Mouse (Mus musculus): ENCODE data around the gene Gm5862.
"Not testable (repeated sequence)": the region's sequence is repeated elsewhere in the genome, so short reads cannot be mapped to it uniquely, and the experiment has no call there.

The Gm5862 gene
- long read RNA-seq, experiment 1: 0 reads
- long read RNA-seq, experiment 2: 0 reads

DNA sequence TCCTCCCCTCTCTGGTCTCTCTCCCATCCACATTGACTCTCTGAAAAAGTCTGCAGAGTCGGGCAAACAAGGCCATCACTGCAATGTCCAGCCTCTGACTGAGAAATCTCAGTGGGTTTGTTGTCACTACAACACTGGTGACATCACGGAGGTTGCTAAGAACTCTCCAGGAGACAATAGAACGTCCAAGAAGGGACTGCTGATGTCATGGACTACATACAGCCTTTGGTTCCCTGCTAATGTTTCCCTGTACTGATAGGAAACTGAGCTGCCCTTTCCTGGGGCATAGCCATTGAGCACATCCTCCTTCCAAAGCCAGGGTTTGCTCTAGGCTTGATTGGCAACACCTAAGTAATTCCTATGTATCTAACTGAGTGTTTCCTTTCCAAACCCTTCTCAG, at the start of gene Gm5862:
TSS of gene Gm5862 (minus strand) at position 101 of the 400 bp plus-strand sequence.
- intact Hi-C loops (cut with DNase I): not testable (repeated sequence)

DNA sequence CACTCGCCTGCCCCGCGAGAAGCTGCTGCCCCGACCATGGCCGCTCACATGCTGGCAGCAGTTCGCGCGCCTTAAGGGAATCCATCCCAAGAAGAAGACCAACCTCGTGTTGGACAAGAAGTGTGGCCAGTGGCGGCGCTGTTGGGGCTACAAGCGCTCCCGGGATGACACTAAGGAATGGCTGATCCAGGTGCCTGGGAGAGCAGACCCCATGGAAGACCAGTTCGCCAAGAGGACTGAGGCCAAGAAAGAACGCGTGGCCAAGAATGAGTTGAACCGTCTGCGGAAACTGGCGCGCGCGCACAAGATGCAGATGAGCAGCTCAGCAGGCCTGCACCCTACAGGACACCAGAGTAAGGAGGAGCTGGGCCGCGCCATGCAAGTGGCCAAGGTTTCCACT, 48.0 kb upstream of the Gm5862 start:
- intact Hi-C loops (cut with DNase I): no loop called here

DNA sequence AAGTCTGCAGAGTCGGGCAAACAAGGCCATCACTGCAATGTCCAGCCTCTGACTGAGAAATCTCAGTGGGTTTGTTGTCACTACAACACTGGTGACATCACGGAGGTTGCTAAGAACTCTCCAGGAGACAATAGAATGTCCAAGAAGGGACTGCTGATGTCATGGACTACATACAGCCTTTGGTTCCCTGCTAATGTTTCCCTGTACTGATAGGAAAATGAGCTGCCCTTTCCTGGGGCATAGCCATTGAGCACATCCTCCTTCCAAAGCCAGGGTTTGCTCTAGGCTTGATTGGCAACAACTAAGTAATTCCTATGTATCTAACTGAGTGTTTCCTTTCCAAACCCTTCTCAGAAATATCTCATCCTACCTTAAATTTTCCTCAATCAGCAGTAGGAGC, 35.8 kb upstream of the Gm5862 start, which contains the start of gene Gm7347:
TSS of gene Gm7347 (minus strand) at position 101 of the 400 bp plus-strand sequence.
- intact Hi-C loops (cut with DNase I): not testable (repeated sequence)

DNA sequence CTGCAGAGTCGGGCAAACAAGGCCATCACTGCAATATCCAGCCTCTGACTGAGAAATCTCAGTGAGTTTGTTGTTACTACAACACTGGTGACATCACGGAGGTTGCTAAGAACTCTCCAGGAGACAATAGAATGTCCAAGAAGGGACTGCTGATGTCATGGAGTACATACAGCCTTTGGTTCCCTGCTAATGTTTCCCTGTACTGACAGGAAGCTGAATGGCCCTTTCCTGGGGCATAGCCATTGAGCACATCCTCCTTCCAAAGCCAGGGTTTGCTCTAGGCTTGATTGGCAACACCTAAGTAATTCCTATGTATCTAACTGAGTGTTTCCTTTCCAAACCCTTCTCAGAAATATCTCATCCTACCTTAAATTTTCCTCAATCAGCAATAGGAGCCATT, 16.7 kb upstream of the Gm5862 start, which contains the start of gene Speer4a:
TSS of gene Speer4a (minus strand) at position 101 of the 400 bp plus-strand sequence.
- intact Hi-C loops (cut with DNase I): not testable (repeated sequence)

DNA sequence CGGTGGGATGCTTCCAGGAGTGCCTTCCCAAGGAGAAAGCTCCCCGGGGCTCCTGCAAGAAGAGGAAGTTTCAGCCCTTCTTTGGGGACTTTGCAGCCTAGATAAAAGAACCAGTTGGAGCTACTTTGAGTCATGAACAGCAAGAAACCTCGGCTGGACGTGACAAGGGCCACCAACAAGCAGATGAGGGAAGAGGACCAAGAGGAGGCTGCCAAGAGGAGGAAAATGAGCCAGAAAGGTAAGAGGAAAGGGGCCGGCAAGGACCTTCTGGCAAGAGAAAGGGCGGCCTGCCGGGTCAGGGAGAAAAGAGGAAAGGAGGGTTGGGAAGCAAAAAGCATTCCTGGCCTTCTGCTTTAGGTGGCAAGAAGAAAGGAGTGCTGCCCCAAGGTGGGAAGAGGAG, 15.0 kb downstream of the Gm5862 start:
- intact Hi-C loops (cut with DNase I): not testable (repeated sequence)

DNA sequence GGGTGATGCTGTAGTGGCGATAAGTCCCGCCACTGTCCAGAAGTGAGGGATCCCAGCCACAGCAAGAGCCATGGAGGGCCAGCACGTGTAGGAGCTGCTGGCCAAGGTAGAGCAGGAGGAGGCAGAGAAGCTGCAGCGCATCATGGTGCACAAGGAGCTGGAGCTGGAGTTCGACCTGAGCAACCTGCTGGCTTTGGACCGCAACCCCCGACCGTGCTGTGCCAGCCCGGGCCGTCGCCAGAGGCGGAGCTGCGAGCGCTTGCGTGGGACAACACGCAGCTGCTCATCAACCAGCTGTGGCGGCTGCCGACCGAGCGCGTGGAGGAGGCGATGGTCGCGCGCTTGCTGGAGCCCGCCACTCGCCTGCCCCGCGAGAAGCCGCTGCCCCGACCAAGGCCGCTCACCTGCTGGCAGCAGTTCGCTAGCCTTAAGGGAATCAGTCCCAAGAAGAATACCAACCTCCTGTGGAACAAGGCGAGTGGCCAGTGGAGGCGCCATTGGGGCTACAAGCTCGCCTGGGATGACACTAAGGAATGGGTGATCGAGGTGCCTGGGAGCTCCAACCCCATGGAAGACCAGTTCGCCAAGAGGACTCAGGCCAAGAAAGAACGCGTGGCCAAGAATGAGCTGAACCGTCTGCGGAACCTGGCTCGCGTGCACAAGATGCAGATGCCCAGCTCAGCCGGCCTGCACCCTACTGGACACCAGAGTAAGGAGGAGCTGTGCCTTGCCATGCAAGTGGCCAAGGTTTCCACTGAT, 15.6 kb downstream of the Gm5862 start:
- intact Hi-C loops (cut with DNase I): not testable (repeated sequence)

GRCm38 (mm10) chr5:26004698-26005097, 18.0 kb downstream of the Gm5862 start, which contains the start of gene Gm1979:
TSS of gene Gm1979 (minus strand) at chr5:26004798.
- intact Hi-C loops (cut with DNase I): not testable (repeated sequence)

DNA sequence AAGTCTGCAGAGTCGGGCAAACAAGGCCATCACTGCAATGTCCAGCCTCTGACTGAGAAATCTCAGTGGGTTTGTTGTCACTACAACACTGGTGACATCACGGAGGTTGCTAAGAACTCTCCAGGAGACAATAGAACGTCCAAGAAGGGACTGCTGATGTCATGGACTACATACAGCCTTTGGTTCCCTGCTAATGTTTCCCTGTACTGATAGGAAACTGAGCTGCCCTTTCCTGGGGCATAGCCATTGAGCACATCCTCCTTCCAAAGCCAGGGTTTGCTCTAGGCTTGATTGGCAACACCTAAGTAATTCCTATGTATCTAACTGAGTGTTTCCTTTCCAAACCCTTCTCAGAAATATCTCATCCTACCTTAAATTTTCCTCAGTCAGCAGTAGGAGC, 34.2 kb downstream of the Gm5862 start, which contains the start of gene Gm21698:
TSS of gene Gm21698 (minus strand) at position 101 of the 400 bp plus-strand sequence.
- intact Hi-C loops (cut with DNase I): not testable (repeated sequence)

DNA sequence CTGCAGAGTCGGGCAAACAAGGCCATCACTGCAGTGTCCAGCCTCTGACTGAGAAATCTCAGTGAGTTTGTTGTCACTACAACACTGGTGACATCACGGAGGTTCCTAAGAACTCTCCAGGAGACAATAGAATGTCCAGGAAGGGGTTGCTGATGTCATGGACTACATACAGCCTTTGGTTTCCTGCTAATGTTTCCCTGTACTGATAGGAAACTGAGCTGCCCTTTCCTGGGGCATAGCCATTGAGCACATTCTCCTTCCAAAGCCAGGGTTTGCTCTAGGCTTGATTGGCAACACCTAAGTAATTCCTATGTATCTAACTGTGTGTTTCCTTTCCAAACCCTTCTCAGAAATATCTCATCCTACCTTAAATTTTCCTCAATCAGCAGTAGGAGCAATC, 50.2 kb downstream of the Gm5862 start, which contains the start of gene Gm21680:
TSS of gene Gm21680 (minus strand) at position 101 of the 400 bp plus-strand sequence.
- intact Hi-C loops (cut with DNase I): not testable (repeated sequence)
